Mouse (Mus musculus) liver, embryonic 12.5 days (tissue): Measurements from ENCODE around the gene Trim7. TPM values are rescaled to one million over a fixed set of nuclear protein-coding genes. Genes with fewer than 3 reads are reported as not detected.

Source experiments
- ATAC-seq: fragments of 200-750 bp; cut with Nextera tagmentation; 2 replicates; pipeline ENCODE4 v1.8.0; 2017; ENCODE audit warnings: moderate number of reproducible peaks, mild to moderate bottlenecking, moderate library complexity
- H3K27ac ChIP-seq: fragments of 300-500 bp; sonication (generic); 2 replicates; pipeline ENCODE4 v1.5.1; 2016; ENCODE audit warnings: mild to moderate bottlenecking
- H3K27me3 ChIP-seq: fragments of 300-500 bp; sonication (generic); replicated peaks from 2 replicates; pipeline ENCODE4 v1.6.1; 2016; ENCODE audit warnings: mild to moderate bottlenecking, moderate library complexity
- H3K36me3 ChIP-seq: fragments of 300-500 bp; sonication (generic); 2 replicates; pipeline ENCODE4 v1.6.1; 2016; ENCODE audit warnings: mild to moderate bottlenecking, moderate library complexity
- H3K4me1 ChIP-seq: fragments of 300-500 bp; sonication (generic); 2 replicates; pipeline ENCODE4 v1.6.1; 2016
- H3K4me2 ChIP-seq: fragments of 300-500 bp; sonication (generic); 2 replicates; pipeline ENCODE4 v1.6.1; 2016; ENCODE audit warnings: mild to moderate bottlenecking, moderate library complexity
- H3K4me3 ChIP-seq: fragments of 300-500 bp; sonication (generic); 2 replicates; pipeline ENCODE4 v1.5.1; 2016; ENCODE audit warnings: mild to moderate bottlenecking, moderate library complexity
- H3K9ac ChIP-seq: fragments of 300-500 bp; sonication (generic); 2 replicates; pipeline ENCODE4 v1.6.1; 2016; ENCODE audit warnings: mild to moderate bottlenecking, moderate library complexity
- H3K9me3 ChIP-seq: fragments of 300-500 bp; sonication (generic); replicated peaks from 2 replicates; pipeline ENCODE4 v1.6.1; 2016; ENCODE audit warnings: mild to moderate bottlenecking, moderate library complexity
- WGBS: fragments of 180-500 bp; shearing (Covaris S2); methylation state at CpG from one replicate; pipeline ENCODE4 v1.1.7; 2016; ENCODE audit not compliant: insufficient replicate concordance; 5-methylcytosine and 5-hydroxymethylcytosine counted together
- polyA plus RNA-seq: library from polyadenylated mRNA; unstranded; fragments of >200 nt; fragmentation: Nextera tagmentation; extraction: Ambion mirVana; gene quantifications from 2 replicates; pipeline ENCODE4 v1.2.1, GENCODE M21; 2016

Gene Trim7
- polyA plus RNA-seq, 1 experiment from 2014 or later, result not detected

DNA sequence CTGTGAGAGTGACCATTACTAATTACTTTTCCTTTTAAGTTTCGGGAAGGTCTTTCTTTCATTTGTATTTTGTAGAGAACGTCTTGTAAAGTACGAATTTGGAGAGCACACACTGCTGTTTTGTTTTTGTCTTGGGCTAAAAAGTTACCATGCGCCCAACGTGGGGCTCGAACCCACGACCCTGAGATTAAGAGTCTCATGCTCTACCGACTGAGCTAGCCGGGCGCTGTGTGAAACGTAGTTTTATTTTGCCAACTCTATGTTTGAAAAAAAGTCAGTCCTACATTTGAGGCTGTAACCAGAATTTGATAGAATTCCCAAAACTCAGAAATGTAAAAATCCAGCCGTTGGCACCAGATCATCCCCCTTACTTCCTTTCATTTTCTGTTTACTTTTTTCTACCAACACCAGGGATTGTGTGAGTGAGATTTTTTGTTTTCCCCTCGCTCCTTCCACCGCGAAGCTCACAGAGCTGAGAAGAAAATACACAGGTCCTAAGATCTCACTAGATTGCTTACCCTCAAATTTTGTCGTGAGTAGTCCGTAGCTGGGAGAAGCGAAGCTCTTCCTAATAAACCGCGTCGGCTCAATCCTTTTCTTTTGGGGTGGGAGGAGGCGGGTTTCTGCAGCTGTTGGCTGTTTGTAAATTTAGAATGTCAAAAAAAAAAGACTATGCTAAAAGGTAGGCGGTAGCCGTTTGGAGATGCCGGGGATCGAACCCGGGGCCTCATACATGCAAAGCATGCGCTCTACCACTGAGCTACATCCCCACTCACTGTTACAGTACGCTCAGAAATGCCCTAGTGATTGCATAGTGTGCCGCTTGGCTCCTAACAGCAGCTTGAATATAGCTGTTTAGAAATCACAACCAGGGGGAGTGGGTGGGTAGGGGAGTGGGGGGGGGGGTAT lies 8.0 kb downstream of the Trim7 start:
- Histone ChIP-seq H3K9me3 (no peaks in the 10 kb centered on the region), H3K4me1 (peaks cover 38% of the 10 kb centered on the region), H3K9ac (peak overlapping the region; percentile 73), H3K27me3 (peaks cover 33% of the 10 kb centered on the region), H3K27ac (peak overlapping the region; percentile 78), H3K4me3 (peak overlapping the region; percentile 73), H3K4me2 (peak overlapping the region; percentile 83), H3K36me3 (no peaks in the 10 kb centered on the region)
- peak; percentile 85 for ATAC-seq
- under 1% methylated on average over 30 of the region's 30 CpGs for WGBS

DNA sequence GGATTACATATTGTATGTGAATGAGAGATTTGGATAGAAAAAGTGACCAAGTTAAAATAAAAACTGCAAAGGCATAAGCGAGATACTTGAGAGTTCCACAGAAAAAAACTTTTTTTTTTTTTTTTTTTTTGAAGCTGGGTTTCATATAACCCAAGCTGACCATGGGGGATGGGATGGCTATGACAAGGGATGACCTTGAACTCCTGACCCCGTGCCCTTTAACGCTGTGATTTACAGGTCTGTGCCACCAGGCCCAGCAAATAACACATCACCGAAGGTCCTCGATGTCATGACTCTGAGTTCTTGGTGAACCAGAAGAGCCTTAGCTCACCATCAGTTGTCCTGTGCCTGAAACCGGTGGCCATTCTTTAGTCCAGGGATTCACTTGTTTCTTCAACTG lies 10.0 kb downstream of the Trim7 start:
- H3K27ac ChIP-seq, result no peak overlapping the region
- WGBS, result 66% methylated on average over 6 of the region's 6 CpGs

DNA sequence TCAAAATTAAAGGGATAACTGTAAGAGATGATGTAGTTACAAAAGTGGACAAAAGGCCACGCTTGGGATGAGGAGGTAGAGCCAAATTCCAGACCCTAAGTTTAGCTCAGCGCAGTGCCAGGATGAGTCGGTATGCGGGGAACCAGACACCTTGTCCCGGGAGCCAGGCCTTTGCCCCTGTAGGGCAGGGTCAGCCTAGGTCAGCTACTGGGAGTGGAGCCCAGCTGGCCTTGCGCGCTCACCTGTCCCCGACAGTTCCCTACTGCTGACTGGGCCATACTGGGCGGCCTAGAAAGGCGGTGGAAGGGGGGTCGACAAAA lies 11.0 kb downstream of the Trim7 start:
- 20% methylated on average over 11 of the region's 11 CpGs for WGBS
- H3K9ac ChIP-seq, result peak overlapping the region; percentile 74; the same call in 1 of the 2 replicates
- H3K4me3 ChIP-seq, result peak overlapping the region; percentile 73
- no peaks in the 10 kb centered on the region for H3K9me3 ChIP-seq
- H3K27ac ChIP-seq, result no peak overlapping the region
- H3K4me2 ChIP-seq, result peak overlapping the region; percentile 98
- H3K27me3 ChIP-seq, result peaks cover 33% of the 10 kb centered on the region
- no peaks in the 10 kb centered on the region for H3K36me3 ChIP-seq
- ATAC-seq, result no peak
- peaks cover 38% of the 10 kb centered on the region for H3K4me1 ChIP-seq

More for the DNA sequence above, 10.0 kb downstream of the Trim7 start:
- Histone ChIP-seq H3K27me3 (peaks cover 33% of the 10 kb centered on the region), H3K4me3 (no peak overlapping the region), H3K4me1 (peaks cover 38% of the 10 kb centered on the region), H3K9me3 (no peaks in the 10 kb centered on the region), H3K9ac (no peak overlapping the region), H3K4me2 (no peak overlapping the region; the same call in 1 of the 2 replicates), H3K36me3 (no peaks in the 10 kb centered on the region)
- ATAC-seq, result no peak

DNA sequence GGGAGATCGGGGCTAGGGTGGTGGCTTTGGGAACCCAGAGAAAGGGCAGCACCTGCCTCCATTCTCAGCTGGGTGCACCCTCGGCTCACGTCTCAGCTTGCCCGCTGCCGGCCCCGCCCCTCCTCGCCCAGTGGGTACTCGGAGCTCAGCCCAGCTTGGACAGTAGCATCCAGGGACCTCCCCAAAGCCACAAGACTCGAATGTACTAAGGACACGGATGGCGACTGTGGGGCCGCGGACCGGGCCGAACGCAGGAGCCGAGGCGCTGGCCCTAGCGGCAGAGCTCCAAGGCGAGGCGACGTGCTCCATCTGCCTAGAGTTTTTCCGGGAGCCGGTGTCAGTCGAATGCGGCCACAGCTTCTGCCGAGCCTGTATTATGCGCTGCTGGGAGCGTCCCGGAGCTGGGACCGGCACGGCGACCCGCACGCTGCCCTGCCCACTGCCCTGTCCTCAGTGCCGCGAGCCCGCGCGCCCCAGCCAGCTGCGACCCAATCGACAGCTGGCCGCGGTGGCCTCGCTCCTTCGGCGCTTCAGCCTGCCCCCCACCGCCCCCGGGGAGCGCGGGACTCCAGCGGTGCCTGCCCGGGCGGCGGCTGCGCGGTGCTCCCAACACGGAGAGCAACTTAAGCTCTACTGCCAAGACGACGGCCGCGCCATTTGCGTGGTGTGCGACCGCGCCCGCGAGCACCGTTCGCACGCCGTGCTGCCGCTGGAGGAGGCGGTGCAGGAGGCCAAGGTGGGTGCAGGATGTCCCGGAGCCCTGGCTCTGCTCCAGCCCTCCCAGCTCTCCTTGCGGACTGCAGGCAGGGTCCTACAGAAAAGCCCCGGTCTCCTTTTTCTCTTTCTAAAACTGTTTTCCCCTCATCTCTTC lies 11.6 kb downstream of the Trim7 start:
- H3K4me3 ChIP-seq, result peak overlapping the region; percentile 73
- H3K9me3 ChIP-seq, result no peaks in the 10 kb centered on the region
- no peak for ATAC-seq
- no peaks in the 10 kb centered on the region for H3K36me3 ChIP-seq
- peak overlapping the region; percentile 98 for H3K4me2 ChIP-seq
- WGBS, result 2% methylated on average over 77 of the region's 77 CpGs
- no peak overlapping the region for H3K27ac ChIP-seq
- H3K9ac ChIP-seq, result peak overlapping the region; percentile 74
- H3K27me3 ChIP-seq, result peaks cover 33% of the 10 kb centered on the region
- H3K4me1 ChIP-seq, result peaks cover 38% of the 10 kb centered on the region

DNA sequence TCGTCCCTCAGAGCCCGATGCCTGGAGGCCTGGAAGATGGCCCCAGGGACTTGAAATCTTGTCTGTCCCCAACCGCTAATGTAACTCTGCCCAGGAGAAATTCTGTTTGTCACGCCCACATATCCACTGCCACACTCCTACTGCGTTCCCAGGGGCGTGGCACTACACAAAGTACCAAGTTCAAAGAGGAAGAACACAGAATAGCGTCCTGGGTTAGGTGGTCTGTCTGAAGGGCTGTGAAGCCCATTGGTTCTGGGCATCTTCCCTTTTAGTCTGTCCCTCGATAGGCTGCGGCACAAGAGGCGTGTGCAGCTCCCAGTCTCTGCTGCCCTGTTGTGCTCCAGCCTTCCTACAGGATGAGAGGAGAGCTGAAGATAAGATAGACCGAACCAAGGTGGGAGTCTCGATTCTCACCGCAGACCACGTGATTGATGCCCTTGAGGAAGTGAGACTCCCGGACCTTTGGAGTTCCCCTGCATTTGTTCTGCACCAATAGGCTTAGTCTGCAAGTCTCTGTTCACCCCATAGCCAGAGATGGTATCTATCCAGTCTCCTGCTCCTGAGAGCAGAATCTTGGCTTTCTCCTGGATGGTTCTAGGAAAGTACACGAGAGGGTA lies 12.3 kb downstream of the Trim7 start:
- peak overlapping the region; percentile 74 for H3K9ac ChIP-seq
- peak overlapping the region; percentile 98 for H3K4me2 ChIP-seq
- no peaks in the 10 kb centered on the region for H3K36me3 ChIP-seq
- no peaks in the 10 kb centered on the region for H3K9me3 ChIP-seq
- WGBS, result 2% methylated on average over 16 of the region's 16 CpGs
- peak overlapping the region; percentile 73 for H3K4me3 ChIP-seq
- no peak for ATAC-seq
- H3K4me1 ChIP-seq, result peaks cover 32% of the 10 kb centered on the region
- peaks cover 33% of the 10 kb centered on the region for H3K27me3 ChIP-seq
- no peak overlapping the region for H3K27ac ChIP-seq

DNA sequence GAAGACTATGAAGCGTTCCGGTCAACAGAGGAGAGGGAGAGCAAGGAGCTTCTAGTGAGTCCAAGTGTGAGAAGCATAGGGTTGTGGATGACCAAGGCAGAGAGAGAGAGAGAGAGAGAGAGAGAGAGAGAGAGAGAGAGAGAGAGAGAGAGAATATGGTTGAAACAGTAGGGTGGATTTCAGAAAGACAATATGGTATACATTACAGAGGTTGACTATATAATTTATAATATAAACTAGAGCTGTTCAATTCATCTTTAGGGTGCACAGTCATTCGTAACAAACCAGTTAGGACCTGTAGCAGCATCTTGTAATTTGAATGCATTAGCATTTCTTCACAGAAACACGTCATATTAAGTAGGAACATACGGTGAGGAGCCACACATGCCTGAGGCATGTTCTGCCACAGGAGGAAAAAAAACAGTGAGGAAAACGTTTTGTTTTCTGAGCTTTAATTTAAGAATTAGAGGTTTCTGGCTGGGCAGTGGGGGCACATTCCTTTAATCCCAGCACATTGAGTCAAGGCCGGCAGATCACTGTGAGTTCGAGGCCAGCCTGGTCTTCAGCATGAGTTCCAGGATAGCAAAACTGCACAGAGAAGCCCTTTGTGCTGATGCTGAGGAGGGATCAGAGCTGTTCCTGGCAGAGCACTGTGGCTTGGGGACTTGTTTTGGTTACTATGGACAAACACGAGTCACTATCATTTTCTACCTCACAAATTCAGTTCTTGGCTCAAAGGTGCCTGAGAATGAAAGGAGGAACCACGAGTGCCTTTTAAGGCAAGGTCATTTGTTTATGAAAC lies 13.1 kb downstream of the Trim7 start:
- Histone ChIP-seq H3K27ac (no peak overlapping the region), H3K9ac (no peak overlapping the region), H3K9me3 (no peaks in the 10 kb centered on the region), H3K27me3 (peaks cover 33% of the 10 kb centered on the region), H3K4me3 (no peak overlapping the region), H3K4me2 (peak overlapping the region; percentile 98), H3K36me3 (no peaks in the 10 kb centered on the region), H3K4me1 (peaks cover 31% of the 10 kb centered on the region)
- WGBS, result 65% methylated on average over 10 of the region's 10 CpGs
- ATAC-seq, result no peak

DNA sequence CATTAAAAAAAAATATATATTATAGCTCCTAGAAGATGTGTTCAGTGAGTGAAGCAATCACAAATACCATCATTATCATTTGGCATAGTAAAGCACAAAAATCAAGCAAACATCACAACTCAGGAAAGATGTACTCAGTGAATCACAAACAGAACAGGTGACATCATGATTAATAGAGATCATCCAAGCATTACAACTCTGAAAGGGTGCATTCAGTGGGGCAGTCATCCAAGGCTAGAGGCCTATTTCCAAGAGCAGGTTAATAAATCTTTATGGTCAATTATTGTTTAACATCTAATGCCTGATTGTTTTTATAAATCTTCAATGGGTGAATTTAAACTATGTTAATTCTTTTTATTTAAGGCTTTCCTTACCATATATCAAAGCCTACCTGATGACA lies 14.9 kb downstream of the Trim7 start:
- H3K27ac ChIP-seq, result no peak overlapping the region
- no peaks in the 10 kb centered on the region for H3K36me3 ChIP-seq
- no peak overlapping the region for H3K4me2 ChIP-seq
- peaks cover 22% of the 10 kb centered on the region for H3K4me1 ChIP-seq
- peaks cover 35% of the 10 kb centered on the region for H3K27me3 ChIP-seq
- no peak overlapping the region for H3K4me3 ChIP-seq
- no peak for ATAC-seq
- no peaks in the 10 kb centered on the region for H3K9me3 ChIP-seq
- H3K9ac ChIP-seq, result no peak overlapping the region

DNA sequence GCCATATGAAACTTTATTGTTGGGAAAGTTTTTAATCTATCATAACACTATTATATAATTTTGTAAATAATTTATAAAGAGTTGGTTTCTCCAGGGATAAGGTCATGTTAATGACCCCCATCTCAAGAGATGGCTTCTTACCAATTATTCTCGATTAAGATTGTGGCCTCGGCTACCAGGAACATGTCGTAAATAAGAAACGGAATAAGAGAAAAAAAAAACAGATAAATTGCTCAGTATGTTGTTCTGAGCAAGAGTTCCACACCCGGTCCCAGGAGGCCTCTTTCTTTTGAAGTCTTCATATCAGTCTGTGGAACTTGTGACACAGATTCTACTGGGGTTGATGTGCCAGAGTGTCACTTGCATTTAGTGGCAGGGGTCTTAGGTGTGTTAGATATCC lies 15.3 kb downstream of the Trim7 start:
- WGBS, result 70% methylated on average over 5 of the region's 5 CpGs
- Histone ChIP-seq H3K27me3 (peaks cover 32% of the 10 kb centered on the region), H3K27ac (no peak overlapping the region), H3K36me3 (no peaks in the 10 kb centered on the region), H3K4me1 (peaks cover 22% of the 10 kb centered on the region), H3K9ac (no peak overlapping the region), H3K4me3 (no peak overlapping the region), H3K9me3 (no peaks in the 10 kb centered on the region), H3K4me2 (no peak overlapping the region)
- ATAC-seq, result no peak

DNA sequence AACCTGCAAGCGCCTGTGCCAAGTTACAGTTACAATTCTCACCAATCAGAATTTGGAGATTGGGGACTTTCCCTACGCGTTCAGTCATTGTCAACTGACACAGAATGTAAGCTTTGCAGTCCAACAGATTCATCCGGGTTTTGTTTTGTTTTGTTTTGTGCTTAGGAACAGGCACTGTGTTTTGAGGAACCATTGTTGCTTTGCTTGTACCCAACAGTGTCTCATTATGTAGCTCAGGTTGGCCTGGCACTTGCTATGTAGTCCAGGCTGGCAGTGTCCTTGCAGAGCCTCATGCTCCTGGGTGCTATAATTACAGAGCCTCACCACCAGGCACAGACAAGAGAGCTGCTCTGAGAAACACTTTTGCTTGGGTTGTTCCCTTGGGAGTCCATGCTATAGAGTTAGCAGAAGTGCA lies 16.4 kb downstream of the Trim7 start:
- 72% methylated on average over 4 of the region's 4 CpGs for WGBS
- no peak for ATAC-seq

DNA sequence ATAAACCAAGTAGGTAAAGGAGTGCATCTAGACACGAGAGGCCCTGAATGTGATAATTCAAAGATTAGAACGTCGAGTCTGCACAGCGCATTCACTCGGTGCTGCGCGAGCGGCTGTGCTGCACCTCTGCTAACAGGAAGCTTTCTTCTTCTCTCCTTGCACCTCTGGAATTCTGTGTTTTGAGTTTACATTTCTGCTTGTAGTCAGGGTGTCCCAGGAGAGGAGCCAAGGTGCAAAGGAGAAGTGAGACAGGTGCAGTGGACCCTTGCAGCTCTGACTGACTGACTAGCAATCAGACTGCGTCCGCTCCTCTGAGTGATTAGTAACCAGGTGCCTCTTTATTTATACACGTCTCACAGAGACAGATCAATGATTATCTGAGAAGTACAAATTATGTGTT lies 17.3 kb downstream of the Trim7 start:
- H3K4me3 ChIP-seq, result no peak overlapping the region
- peaks cover 20% of the 10 kb centered on the region for H3K27me3 ChIP-seq
- H3K9ac ChIP-seq, result no peak overlapping the region
- no peaks in the 10 kb centered on the region for H3K9me3 ChIP-seq
- no peak overlapping the region for H3K4me2 ChIP-seq
- H3K4me1 ChIP-seq, result peaks cover 6% of the 10 kb centered on the region
- no peak overlapping the region for H3K27ac ChIP-seq
- no peak for ATAC-seq
- WGBS, result 73% methylated on average over 11 of the region's 11 CpGs
- H3K36me3 ChIP-seq, result no peaks in the 10 kb centered on the region

More for the DNA sequence above, 16.4 kb downstream of the Trim7 start:
- Histone ChIP-seq H3K27ac (no peak overlapping the region), H3K4me2 (no peak overlapping the region), H3K27me3 (peaks cover 20% of the 10 kb centered on the region), H3K4me3 (no peak overlapping the region), H3K9ac (no peak overlapping the region), H3K36me3 (no peaks in the 10 kb centered on the region), H3K4me1 (peaks cover 14% of the 10 kb centered on the region), H3K9me3 (no peaks in the 10 kb centered on the region)

DNA sequence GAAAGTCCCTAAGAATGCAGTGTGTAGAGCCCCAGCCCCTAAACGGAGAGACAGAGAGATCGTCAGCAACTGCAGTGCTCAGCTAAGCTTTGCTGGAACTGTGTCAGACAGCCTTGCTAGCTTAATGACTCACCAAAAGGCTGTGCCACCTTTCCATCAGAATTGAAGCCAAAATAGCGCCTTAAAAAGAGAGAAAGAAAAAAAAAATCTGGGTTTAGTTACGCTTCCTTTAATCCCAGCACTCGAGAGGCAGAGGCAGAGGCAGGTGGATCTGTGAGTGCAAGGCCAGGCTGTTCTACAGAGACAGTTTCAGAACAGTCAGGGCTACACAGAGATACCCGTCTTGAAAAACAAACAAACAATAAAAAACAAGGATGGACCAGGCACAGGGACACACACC lies 18.4 kb downstream of the Trim7 start:
- Histone ChIP-seq H3K4me2 (no peak overlapping the region), H3K4me3 (no peak overlapping the region), H3K27me3 (peaks cover 23% of the 10 kb centered on the region), H3K27ac (no peak overlapping the region), H3K9me3 (no peaks in the 10 kb centered on the region), H3K36me3 (no peaks in the 10 kb centered on the region), H3K9ac (no peak overlapping the region), H3K4me1 (no peaks in the 10 kb centered on the region)
- WGBS, result 63% methylated on average over 6 of the region's 6 CpGs
- no peak for ATAC-seq
